Mouse (Mus musculus) T-helper 17 cell (primary cell): ENCODE data around the gene Tbx3.

Experiments used
- in situ Hi-C, 2 experiments: fragments of 300-600 bp; cut with MboI, MseI; formaldehyde crosslinking; loops; 1 replicate in 1 of 2; 2 replicates in 1 of 2; pipeline ENCODE4 v1.15.1; 2025; ENCODE audit warnings: high pct_unique_total_duplicates in 2 of 2

The Tbx3 gene

DNA sequence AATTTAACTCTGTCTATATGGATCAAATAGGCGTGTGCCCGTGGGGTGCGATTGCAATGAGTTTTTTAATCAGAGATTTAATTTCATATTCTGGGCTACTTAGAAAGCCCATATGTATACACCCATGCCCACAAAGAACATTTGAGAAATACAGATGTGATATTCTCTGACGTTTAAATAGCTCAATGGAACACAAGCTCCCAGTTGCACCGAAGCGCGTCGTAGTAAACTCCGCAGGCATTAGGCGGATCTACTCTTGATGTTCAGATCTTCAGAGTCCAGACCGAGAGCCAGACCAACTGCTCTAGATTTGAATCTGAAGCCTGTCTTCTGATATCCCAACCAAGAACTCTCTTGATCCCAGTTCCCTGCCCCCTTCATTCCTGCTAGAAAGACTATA is 9.0 kb upstream of the Tbx3 start:
- in situ Hi-C loops: no loop called here

DNA sequence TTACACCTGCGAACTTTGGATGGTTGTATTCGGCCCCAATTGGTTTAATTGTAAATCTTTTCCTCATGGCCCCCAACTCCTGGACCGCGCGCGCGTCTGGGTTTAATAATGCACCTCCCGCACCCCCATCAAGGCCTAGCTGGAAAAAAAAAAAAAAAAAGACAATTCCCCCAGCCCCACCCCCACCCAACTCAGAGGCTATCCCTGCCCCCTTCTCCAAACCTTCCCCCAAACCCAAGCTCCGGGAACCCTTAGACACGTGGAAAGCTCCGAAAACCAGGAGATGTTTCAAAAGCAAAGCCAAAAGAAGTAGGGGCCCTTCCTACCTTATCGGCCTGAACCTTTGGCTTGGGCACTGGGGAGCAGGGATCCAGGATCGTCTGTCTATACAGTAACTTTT is 8.1 kb upstream of the Tbx3 start:
- in situ Hi-C loops: no loop called here

DNA sequence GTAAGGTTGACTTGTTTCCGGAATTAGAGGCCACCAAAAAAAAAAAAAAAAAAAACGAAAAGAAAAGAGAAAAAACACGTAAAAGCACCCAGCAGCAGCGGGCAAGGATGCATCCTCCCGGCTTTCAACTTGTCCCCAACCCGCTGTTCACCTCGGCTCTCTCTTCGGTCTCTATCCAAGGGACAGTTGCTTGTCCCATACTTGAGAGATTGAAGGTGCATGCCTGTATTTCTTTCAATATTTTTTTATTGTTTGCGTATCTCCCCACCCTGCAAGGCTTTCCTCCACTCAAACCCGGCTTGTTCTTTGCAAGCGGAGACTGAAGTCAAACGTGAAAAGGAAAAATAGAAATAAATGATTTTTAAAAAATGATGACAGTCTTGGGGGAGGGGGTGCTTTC is 7.7 kb upstream of the Tbx3 start:
- in situ Hi-C loops: no loop called here

DNA sequence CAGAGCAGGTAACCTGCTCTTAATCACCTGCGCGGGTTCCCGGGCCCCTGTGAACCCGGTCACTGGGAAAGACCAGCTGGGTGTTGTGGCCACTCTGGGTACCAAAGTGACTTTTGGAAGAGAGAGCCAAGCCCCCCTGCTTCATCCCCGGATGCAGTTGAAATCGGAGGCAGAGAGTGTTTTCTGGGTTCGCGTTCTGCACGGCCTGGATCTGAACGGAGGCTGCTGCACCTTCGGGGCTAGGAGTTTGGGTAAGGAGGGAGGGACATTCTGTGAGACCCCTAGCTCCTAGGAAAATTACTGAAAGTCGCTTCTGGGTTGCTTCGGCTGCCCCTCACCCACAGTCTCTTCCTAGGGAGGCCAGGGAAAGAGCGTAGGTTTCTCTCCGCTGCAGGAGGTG is 7.2 kb upstream of the Tbx3 start:
- in situ Hi-C loops: no loop called here

DNA sequence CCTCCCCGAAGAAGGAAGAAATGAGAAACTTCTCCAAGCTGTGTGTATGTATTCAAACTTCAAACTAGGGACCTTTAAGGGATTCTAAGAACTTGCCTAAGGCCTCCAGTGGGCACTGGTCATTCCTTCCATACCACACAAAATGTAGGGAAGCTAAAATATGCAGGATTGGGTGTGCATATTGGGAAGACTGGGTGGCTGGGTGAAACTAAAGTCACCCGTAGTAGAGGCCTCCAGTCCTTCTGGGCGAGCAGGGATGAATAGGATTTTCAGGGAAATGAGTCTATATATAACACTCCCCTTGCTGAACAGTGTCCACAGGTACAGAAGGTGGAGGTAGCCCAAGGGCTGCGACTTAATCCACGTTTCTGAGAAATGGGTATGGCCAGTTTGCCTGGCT is 6.7 kb upstream of the Tbx3 start:
- in situ Hi-C loops: no loop called here

DNA sequence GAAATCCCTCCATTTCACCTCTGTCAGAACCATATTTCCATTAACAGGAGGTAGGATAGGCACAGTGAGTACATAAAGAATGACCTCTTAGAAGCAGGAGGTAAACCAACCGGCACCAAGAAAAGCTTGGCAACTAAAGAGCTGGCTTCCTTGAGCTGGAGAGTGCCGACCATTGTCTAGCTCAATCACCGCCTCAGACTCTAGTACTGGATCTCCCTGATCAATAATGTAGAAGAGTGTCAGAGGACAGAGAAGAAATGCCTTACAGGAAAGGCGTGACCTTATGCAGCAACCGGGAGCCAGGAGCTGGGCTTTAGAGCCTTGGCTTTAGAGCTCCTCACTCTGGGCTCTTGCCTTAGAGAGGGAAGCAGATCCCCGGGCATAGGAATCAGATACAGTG is 4.7 kb upstream of the Tbx3 start:
- in situ Hi-C loops: no loop called here

DNA sequence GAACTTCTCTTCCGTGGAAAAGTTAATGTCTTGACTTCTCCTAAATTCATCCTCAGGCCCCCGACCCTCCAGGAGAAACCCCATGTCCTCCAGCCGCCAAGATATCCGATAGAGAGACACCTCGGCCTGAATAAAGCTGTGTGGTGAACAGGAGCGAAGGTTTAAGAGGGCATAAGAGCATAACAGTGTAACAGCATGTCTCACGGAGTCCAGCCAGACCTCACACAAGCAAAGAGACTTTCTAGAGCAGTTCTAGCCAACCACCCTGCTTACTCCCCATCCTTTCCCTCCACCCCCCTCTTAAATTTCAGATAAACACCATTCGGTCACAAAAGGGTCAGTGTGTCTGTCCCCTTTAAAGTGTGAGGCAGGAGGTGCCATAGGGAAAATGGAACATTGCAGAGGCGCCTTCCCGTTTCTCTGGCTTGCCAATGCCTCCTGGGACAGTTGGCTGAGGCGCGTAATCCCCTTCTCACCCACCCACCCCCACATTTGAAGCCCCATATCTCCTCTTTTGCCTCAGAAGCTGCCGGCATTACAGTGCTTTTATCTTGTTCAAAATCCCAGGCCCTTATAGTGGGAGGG is 3.0 kb upstream of the Tbx3 start:
- in situ Hi-C loops: no loop called here

DNA sequence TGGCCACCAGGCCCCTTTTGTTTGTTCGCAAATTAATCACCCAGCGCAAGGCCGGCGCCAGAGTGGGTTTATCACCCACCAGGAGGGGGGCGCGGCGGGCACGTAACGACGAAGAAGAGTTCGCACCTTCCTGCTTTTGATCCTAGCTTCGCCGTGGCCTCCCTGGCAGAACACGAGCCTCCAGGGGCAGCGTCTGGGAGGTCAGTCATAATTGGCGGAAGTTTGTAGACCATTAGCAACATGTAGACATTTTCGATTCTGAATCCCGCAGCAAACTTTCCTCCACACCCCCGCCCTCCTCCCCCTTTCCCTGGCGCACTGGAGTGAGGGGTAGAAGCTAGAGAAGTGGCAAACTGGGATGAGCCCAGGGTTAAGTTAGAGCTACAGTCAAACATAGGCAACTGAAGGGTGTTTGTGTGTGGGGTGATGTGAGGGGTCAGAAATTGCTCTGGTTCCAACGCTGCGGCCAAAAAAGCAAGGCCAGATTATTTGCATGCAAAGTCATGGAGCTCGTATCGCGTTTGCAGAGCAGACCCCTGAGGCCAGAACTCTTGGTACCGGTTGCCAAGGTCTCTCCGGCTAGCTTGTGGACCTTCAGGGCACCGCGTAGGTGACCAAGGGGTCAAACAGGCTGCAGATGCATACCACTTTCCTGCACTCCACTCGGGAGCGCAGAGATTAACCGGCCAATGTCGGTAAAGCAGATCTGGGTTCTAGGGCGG is 2.1 kb upstream of the Tbx3 start:
- in situ Hi-C loops: no loop called here

DNA sequence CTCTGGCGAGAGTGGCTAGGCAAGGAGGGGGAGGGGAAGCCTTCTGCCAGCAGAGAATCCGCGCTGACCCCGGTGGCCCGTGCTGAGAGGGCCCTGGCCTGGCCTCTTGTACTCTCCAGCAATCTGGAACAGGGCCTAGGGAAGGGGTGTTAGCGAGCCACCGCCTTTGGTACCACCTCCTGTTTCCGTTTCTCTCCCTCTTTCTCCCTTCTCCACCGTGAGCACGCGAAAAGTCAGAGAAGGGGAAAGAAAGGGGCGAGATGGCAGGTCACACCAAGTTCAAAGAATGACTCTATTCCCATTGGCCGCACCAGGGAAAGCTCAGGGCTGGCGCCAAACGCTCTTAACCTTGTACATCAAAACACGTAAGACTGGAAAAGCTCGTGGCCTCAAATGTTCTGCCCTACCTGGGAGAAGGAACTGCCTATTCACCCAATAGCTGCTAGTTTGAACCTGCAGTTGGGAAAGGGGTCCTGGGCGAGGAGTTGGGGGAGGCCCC is 1.5 kb upstream of the Tbx3 start:
- in situ Hi-C loops: no loop called here

DNA sequence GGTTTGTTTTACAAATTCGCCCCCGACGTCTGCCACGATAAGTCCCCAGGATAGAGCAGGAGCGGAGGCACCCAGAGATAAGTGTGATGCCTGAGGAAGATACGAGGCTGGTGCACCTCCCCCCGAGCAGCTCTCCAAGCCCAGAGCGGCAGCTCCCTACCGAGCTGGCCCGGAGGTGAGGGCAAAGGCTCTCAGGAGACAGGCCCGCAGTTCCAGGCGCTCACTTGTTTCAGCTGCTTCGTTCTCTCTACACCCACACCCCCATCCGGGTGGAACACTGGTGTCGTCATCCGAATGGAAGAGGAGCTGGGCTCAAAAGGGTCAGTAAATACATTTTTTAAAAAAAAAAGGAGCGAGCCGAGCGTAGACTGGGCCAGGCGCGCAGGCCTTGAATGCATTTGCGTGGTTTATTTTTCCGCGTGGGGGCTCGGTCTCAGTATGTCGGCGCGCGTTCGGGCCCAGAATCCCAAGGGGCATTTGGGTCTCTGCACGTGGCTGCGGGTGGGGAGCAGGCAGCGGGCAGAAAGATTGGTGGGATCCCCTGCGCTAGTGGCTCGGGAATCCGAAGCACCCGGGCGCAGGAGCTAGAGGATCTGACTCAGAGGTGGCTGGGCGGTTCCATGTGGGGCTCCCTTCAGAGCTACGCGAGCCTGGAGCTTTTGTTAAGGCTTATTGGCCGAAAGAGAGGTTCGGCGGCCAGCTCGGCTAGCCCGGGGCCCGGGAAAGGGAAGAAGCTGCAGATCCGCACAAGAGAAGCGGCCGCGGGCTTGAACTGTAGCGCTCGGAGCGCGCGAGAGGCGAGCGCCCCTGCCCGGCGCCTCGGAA is 516 bp upstream of the Tbx3 start:
- in situ Hi-C loops: no loop called here

DNA sequence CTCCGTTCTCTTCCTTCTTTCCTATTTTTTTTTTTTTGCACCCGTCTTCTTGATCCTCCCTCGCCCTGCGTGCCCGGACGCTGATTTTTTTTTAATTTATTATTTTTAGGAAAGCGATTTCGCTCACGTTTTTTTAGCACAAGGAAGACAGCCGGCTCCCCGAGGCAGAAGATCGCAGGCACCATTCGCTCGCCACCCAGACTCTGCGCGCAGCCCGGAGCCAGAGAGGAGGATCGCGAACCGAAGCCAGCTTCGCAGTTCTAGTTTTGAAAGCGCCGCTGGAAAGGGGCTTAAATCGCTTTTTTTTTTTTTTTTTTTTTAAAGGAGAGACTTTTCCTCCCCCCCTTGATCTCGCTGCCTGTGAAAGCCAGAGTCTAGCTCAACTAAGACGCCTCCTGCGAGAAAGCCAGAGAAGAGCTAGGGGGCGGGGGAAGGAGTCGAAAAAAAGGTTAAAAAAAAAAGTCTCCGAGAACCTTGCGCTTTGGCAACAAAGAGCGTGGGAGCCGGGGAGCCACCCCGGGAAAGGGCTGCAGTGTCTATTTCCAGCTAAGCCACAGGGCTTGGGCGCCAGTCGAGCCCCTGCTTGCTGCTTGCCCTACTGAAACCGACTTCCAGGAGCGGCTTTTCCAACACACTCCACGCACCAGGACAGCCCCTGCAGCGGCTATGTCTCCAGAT is 794 bp downstream of the Tbx3 start:
- in situ Hi-C loops: no loop called here

DNA sequence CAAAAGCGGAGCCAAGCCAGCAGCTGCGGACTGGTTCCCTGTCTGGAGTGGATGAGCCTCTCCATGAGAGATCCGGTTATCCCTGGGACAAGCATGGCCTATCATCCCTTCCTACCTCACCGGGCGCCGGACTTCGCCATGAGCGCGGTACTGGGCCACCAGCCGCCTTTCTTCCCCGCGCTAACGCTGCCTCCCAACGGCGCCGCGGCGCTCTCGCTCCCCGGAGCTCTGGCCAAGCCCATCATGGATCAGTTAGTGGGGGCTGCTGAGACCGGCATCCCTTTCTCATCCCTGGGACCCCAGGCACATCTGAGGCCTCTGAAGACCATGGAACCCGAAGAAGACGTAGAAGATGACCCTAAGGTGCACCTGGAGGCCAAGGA is 1.5 kb downstream of the Tbx3 start:
- in situ Hi-C loops: no loop called here

DNA sequence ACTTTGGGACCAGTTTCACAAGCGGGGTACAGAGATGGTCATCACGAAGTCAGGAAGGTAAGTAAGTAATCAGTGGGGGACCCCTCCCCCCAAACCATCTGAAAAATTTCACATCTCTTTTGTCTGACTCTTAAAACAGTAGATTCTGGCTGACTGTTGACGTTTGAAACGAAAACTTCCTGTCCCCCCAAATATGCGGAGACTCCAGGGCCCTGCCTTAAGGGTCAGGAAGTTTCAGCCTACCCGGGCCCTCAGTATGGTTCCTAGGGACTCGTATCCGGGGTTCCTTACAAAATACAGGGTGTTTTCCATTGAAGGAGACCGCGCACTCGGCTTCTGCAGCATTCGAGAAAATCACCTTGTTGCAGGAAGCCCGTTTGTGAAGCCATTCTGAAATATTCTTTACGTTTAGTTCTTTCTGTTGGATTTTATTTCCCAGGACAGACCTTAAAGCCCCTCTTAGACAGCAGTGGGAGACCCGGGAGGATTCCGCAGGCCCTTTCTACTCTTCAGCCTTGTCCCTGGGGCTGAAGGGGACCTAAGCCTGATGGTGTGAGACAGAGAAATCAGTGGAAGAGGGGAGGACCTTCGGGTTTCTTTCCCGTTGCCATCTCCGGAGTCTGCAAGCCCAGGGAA is 2.0 kb downstream of the Tbx3 start:
- in situ Hi-C loops: no loop called here

DNA sequence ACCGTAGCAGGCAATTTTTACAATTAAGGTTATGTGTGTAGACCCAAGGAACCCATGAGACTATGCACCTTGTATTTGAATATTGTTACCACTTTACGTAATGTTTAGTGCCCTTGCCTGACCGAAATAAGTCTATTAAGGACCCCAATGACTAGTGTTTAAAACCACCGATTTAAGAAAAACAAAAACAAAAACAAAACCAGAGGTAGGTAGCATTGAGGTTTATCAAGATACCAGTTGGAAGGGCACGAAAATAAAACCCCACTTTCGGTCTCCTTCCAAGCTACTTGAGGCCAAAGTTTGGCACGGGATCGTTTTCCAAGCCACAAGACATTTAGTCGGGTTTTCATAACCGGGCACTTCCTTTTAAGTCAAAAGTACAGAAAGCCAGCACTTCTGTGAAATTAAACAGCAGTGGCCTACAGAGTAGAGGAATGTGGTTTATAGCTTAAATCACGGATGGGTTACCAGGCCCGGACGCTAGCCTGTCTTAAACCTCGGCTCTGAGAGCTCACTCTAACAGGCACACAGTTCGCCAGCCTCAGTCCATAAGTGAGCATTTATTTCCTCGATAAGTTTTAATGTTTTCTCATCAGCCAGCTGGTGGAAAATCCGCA is 2.6 kb downstream of the Tbx3 start:
- in situ Hi-C loops: no loop called here

DNA sequence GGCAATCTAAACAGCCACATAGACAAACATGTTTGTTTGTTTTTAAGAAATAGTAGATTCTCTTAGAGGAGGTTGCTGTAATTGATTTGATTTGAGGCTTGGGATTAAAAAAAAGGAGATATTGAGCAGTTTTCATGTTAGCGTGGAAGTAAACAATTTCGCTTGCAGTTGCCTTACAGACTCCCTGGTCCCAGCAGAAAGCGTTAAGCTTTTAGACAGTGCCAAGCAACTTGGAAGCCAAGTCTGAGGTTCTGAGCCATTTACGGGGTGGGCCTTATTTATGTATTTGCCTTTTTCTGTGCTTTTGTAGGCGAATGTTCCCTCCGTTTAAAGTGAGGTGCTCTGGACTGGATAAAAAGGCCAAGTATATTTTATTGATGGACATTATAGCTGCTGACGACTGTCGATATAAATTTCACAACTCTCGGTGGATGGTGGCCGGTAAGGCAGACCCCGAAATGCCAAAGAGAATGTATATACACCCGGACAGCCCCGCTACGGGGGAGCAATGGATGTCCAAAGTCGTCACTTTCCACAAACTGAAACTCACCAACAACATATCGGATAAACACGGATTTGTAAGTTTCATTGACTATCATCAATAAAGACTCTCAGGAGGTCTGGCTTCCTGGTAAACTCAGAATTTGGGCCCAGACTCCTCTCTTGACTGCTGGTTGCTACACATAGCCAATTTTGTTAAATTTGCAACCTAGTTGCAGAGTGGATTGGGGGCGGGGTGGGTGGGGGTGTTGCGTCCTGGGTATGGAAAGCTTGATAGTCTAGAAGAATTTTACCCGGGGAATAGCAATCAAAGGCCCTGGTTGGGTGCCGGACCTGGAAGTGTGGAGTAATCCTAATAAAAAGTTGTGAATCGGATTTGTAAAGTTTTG is 3.5 kb downstream of the Tbx3 start:
- in situ Hi-C loops: no loop called here

DNA sequence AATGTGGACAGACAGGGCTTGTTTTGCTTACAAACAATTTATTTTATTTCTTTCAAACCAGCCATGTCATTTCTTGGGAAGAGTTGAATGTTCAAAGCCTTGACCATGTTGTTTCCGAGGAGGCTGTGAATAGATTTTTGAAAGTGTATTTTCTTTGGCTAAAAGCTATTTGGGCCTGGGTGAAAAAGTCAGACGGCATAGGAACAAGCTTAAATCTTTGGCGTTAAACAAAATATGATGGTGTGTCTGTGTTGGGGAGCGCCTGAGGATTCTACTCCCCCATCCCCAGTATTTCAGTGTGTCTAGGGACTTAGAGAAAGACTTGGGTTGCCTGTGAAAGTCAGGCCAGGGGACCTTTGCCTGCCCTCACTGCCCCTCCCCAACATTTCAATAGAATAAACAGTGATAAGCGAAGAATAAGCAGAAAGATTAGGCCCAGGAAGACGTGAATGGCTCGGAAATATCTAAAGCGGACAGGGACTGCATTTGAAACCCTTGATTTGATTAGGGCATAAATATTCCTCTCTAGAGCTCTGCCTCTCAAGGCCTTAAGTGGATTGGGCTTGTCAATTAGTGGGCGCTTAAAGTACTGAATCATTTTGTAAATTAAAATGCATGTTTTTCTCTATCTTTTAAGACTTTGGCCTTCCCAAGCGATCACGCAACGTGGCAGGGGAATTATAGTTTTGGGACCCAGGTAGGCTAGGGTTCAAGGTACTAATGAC is 4.3 kb downstream of the Tbx3 start:
- in situ Hi-C loops: loop anchor here in 1 of 2 experiments (25.0 kb wide), 1 partner anchor 1387 kb away; no protein-coding TSS in a partner anchor

DNA sequence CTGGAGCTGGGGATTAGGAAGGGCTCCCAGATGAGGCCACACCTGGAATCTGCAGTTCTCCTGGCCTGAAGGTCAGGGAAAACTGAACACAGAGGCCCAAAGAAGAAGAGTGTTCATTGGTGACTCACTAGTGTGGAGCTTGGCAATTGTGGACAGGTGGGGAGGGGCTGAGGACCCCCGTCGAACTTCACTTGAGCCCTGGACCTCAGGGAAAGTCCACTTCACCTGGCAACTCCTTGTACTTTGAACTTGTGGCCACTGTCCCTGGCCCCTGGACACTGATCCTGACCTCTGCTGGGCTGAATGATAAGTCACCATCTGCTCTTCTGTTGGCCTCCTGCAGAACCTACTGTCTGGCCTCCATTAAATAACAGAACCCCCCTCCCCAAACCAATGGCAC is 5.8 kb downstream of the Tbx3 start:
- in situ Hi-C loops: loop anchor here in 1 of 2 experiments (25.0 kb wide), 1 partner anchor 1389 kb away; no protein-coding TSS in a partner anchor

DNA sequence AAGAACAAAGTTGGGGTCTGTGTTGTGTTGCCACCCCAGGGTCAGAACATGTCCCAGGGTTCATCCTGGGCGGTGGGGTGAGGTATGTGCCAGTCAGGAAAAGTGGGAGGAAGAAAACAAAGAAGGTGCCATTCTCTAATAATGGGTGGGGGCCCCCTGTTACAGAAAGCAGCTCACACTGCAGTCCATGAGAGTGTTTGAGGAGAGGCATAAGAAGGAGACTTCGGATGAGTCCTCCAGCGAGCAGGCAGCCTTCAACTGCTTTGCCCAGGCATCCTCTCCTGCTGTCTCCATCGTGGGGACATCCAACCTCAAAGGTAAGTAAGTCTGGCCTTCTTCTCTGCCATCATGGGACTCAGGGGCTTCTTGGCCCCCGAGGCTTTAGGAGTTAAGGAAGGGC is 8.0 kb downstream of the Tbx3 start:
- in situ Hi-C loops: loop anchor here in 1 of 2 experiments (25.0 kb wide), 1 partner anchor 1391 kb away; no protein-coding TSS in a partner anchor

DNA sequence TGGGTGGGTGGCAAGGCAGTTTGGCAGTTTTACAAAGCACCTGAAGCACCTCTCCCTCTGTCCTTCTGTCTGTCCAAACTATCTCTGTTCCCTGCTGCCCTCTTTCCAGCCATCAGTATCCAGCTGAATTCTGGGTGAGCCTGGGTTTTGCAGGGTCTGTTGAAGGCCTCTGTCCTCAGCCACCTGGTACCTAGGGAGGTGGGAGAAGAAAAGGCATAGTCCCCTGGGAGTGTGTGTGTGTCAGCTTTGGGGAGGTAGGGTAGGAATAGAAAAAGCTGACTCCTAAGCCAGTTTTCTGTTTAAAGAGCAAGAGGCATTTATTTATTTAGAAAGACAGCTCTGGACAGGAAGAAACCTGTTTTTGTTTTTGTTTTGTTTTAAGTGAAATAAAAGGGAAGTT is 8.6 kb downstream of the Tbx3 start:
- in situ Hi-C loops: loop anchor here in 1 of 2 experiments (25.0 kb wide), 1 partner anchor 1392 kb away; no protein-coding TSS in a partner anchor
